Mouse (Mus musculus) neural tube, embryonic 11.5 days (tissue): ENCODE measurements at regions not wholly inside any gene's neighbourhood (a gene's known extent, or its start where the extent isn't known, plus 50 kb on each side); places are given as distances from the start of the nearest gene placed in this dataset.

Experiments
- ATAC-seq: fragments of 200-750 bp; cut with Nextera tagmentation; 2 replicates; pipeline ENCODE4 v1.8.0; 2017; ENCODE audit warnings: moderate number of reproducible peaks, mild to moderate bottlenecking, moderate TSS enrichment, moderate library complexity; ENCODE audit not compliant: insufficient read depth, low FRiP score, low TSS enrichment
- DNase-seq: peaks from one replicate; pipeline ENCODE4 v3.0.0-alpha.2; 2015; ENCODE audit warnings: low spot score
- H3K27ac ChIP-seq: fragments of 300-500 bp; sonication (generic); 2 replicates; pipeline ENCODE4 v1.5.1; 2014; ENCODE audit warnings: low read depth, mild to moderate bottlenecking, low read length
- H3K27me3 ChIP-seq: fragments of 300-500 bp; sonication (generic); 2 replicates; pipeline ENCODE4 v1.6.1; 2014; ENCODE audit warnings: mild to moderate bottlenecking, low read length, mixed read lengths; ENCODE audit not compliant: control insufficient read depth, insufficient read depth
- H3K36me3 ChIP-seq: fragments of 300-500 bp; sonication (generic); 2 replicates; pipeline ENCODE4 v1.6.1; 2014; ENCODE audit warnings: mild to moderate bottlenecking, low read length, moderate library complexity, mixed read lengths; ENCODE audit not compliant: control insufficient read depth, insufficient read depth
- H3K4me1 ChIP-seq: fragments of 300-500 bp; sonication (generic); 2 replicates; pipeline ENCODE4 v1.6.1; 2014; ENCODE audit warnings: low read length, mixed read lengths; ENCODE audit not compliant: control insufficient read depth, insufficient read depth
- H3K4me2 ChIP-seq: fragments of 300-500 bp; sonication (generic); 2 replicates; pipeline ENCODE4 v1.6.1; 2014; ENCODE audit warnings: low read depth, mild to moderate bottlenecking, moderate library complexity
- H3K4me3 ChIP-seq: fragments of 300-500 bp; sonication (generic); 2 replicates; pipeline ENCODE4 v1.5.1; 2014; ENCODE audit warnings: low read depth, low read length
- H3K9ac ChIP-seq: fragments of 300-500 bp; sonication (generic); 2 replicates; pipeline ENCODE4 v1.6.1; 2014; ENCODE audit warnings: mild to moderate bottlenecking, low read length
- H3K9me3 ChIP-seq: fragments of 300-500 bp; sonication (generic); 2 replicates; pipeline ENCODE4 v1.6.1; 2016; ENCODE audit warnings: low read length; ENCODE audit not compliant: control insufficient read depth
- WGBS: fragments of 180-500 bp; shearing (Covaris S2); extraction: QIAGEN DNeasy Blood & Tissue Kit; methylation state at CpG from one replicate; pipeline ENCODE4 v1.1.7; 2014; 5-methylcytosine and 5-hydroxymethylcytosine counted together

GRCm38 (mm10) chr13:57249401-57249800 is 353.6 kb upstream of the Trpc7 start:
- H3K27me3 ChIP-seq: no peaks in the 10 kb centered on the region
- no peak overlapping the region for H3K9ac ChIP-seq
- 85% methylated on average over 4 of the region's 4 CpGs for WGBS
- no peaks in the 10 kb centered on the region for H3K4me1 ChIP-seq
- DNase-seq: no peak
- no peaks in the 10 kb centered on the region for H3K9me3 ChIP-seq
- H3K4me2 ChIP-seq: no peak overlapping the region
- ATAC-seq: no peak
- H3K27ac ChIP-seq: no peak overlapping the region
- no peak overlapping the region for H3K4me3 ChIP-seq
- no peaks in the 10 kb centered on the region for H3K36me3 ChIP-seq

GRCm38 (mm10) chr13:57246238-57246963 is 350.6 kb upstream of the Trpc7 start:
- Histone ChIP-seq H3K4me3 (no peak overlapping the region), H3K36me3 (no peaks in the 10 kb centered on the region), H3K4me1 (no peaks in the 10 kb centered on the region), H3K9ac (no peak overlapping the region), H3K9me3 (no peaks in the 10 kb centered on the region), H3K27ac (no peak overlapping the region), H3K4me2 (no peak overlapping the region), H3K27me3 (no peaks in the 10 kb centered on the region)
- no peak for DNase-seq
- WGBS: 56% methylated on average over 18 of the region's 18 CpGs
- ATAC-seq: no peak

- no peaks in the 10 kb centered on the region for H3K9me3 ChIP-seq
- 32% methylated on average over 4 of the region's 4 CpGs for WGBS
- H3K9ac ChIP-seq: no peak overlapping the region
- ATAC-seq: no peak
- H3K27ac ChIP-seq: no peak overlapping the region
- H3K36me3 ChIP-seq: no peaks in the 10 kb centered on the region
- H3K27me3 ChIP-seq: no peaks in the 10 kb centered on the region
- H3K4me2 ChIP-seq: no peak overlapping the region
- DNase-seq: no peak
- no peaks in the 10 kb centered on the region for H3K4me1 ChIP-seq
- no peak overlapping the region for H3K4me3 ChIP-seq
Observed at GRCm38 (mm10) chr13:57236917-57237316, 341.1 kb upstream of the Trpc7 start.

GRCm38 (mm10) chr13:57236211-57236610 is 340.4 kb upstream of the Trpc7 start:
- H3K27ac ChIP-seq: no peak overlapping the region
- H3K27me3 ChIP-seq: no peaks in the 10 kb centered on the region
- H3K36me3 ChIP-seq: no peaks in the 10 kb centered on the region
- no peaks in the 10 kb centered on the region for H3K4me1 ChIP-seq
- H3K9me3 ChIP-seq: no peaks in the 10 kb centered on the region
- no peak overlapping the region for H3K4me3 ChIP-seq
- WGBS: 84% methylated on average over 5 of the region's 5 CpGs
- DNase-seq (no peak), ATAC-seq (no peak)
- no peak overlapping the region for H3K9ac ChIP-seq
- H3K4me2 ChIP-seq: no peak overlapping the region

GRCm38 (mm10) chr13:57232906-57233305 is 337.1 kb upstream of the Trpc7 start:
- Histone ChIP-seq H3K4me1 (no peaks in the 10 kb centered on the region), H3K36me3 (no peaks in the 10 kb centered on the region), H3K9me3 (no peaks in the 10 kb centered on the region), H3K27ac (no peak overlapping the region), H3K27me3 (no peaks in the 10 kb centered on the region), H3K9ac (no peak overlapping the region), H3K4me2 (no peak overlapping the region), H3K4me3 (no peak overlapping the region)
- WGBS: 91% methylated on average over 5 of the region's 5 CpGs
- DNase-seq (no peak), ATAC-seq (no peak)

- H3K4me3 ChIP-seq: no peak overlapping the region
- no peaks in the 10 kb centered on the region for H3K36me3 ChIP-seq
- no peak for ATAC-seq
- H3K27me3 ChIP-seq: no peaks in the 10 kb centered on the region
- no peak overlapping the region for H3K9ac ChIP-seq
- no peak overlapping the region for H3K4me2 ChIP-seq
- no peaks in the 10 kb centered on the region for H3K4me1 ChIP-seq
- DNase-seq: no peak
- 66% methylated on average over 3 of the region's 3 CpGs for WGBS
- no peaks in the 10 kb centered on the region for H3K9me3 ChIP-seq
- no peak overlapping the region for H3K27ac ChIP-seq
Observed at GRCm38 (mm10) chr13:57231666-57232065, 335.9 kb upstream of the Trpc7 start.

- Histone ChIP-seq H3K4me2 (no peak overlapping the region), H3K9ac (no peak overlapping the region), H3K36me3 (no peaks in the 10 kb centered on the region), H3K27me3 (no peaks in the 10 kb centered on the region), H3K27ac (no peak overlapping the region), H3K4me1 (no peaks in the 10 kb centered on the region), H3K9me3 (no peaks in the 10 kb centered on the region), H3K4me3 (no peak overlapping the region)
- no peak for DNase-seq
- WGBS: 64% methylated on average over 4 of the region's 4 CpGs
- no peak for ATAC-seq
Observed at GRCm38 (mm10) chr13:57230253-57230652, 334.5 kb upstream of the Trpc7 start.

GRCm38 (mm10) chr13:57221092-57221491 is 325.3 kb upstream of the Trpc7 start:
- no peak for DNase-seq
- WGBS: 77% methylated on average over 8 of the region's 8 CpGs
- no peaks in the 10 kb centered on the region for H3K36me3 ChIP-seq
- no peaks in the 10 kb centered on the region for H3K9me3 ChIP-seq
- H3K4me1 ChIP-seq: peaks cover 2% of the 10 kb centered on the region; the same call in 1 of the 2 replicates
- H3K27me3 ChIP-seq: no peaks in the 10 kb centered on the region
- no peak overlapping the region for H3K4me2 ChIP-seq
- H3K27ac ChIP-seq: no peak overlapping the region
- no peak for ATAC-seq
- no peak overlapping the region for H3K4me3 ChIP-seq
- H3K9ac ChIP-seq: no peak overlapping the region

GRCm38 (mm10) chr13:57216161-57216560 is 320.4 kb upstream of the Trpc7 start:
- Histone ChIP-seq H3K4me1 (peaks cover 6% of the 10 kb centered on the region), H3K4me2 (no peak overlapping the region), H3K27me3 (no peaks in the 10 kb centered on the region), H3K9me3 (no peaks in the 10 kb centered on the region), H3K4me3 (no peak overlapping the region), H3K36me3 (no peaks in the 10 kb centered on the region), H3K27ac (no peak overlapping the region), H3K9ac (no peak overlapping the region)
- 25% methylated on average over 7 of the region's 7 CpGs for WGBS
- ATAC-seq: no peak
- DNase-seq: no peak
